ENCODE assay signal across 8 mouse cellular contexts in genomic region chr10:60405460-60406177, GRCm38 (mm10). TPM values are rescaled to one million over a fixed set of nuclear protein-coding genes. Genes with fewer than 3 reads are reported as not detected.
DNase-seq lines count a peak whose midpoint lies in the region; ATAC-seq lines count a peak whose summit lies in the region.
"Had no signal": no experiment of that assay in that cellular context is flagged by ENCODE, and none has a peak within 500 bp of the region (broad histone marks: within the 10 kb centered on the region; RNA-seq: fewer than 3 reads in every experiment).

No protein-coding gene starts in this region.

- no peak overlapping the region for H3K9ac ChIP-seq in embryonic facial prominence, embryonic 14.5 days (ENCODE audit: low read depth, low read length)
- no peak overlapping the region for H3K9ac ChIP-seq in liver, embryonic 12.5 days
- H3K9ac ChIP-seq: midbrain, embryonic 12.5 days had no signal

- 0 out of 2 replicates have a peak overlapping the region, but pooled peaks have one; percentile 34 for H3K27ac ChIP-seq in embryonic facial prominence, embryonic 14.5 days (replicated peaks; ENCODE audit: low read depth, low read length)
- H3K27ac ChIP-seq in liver, embryonic 12.5 days = no peak overlapping the region
- H3K27ac ChIP-seq: midbrain, embryonic 12.5 days had no signal

- no peaks in the 10 kb centered on the region for H3K36me3 ChIP-seq in embryonic facial prominence, embryonic 14.5 days (ENCODE audit: control insufficient read depth, insufficient read depth, low read length)
- no peaks in the 10 kb centered on the region for H3K36me3 ChIP-seq in liver, embryonic 12.5 days
- H3K36me3 ChIP-seq: midbrain, embryonic 12.5 days had no signal

- intact Hi-C loops in heart, postnatal 14 days (cut with DNase I) = loop anchor here (2.0 kb wide), 1 partner anchor 59 kb away; the partner anchor contains the start of gene Vsir

- no peaks in the 10 kb centered on the region for H3K9me3 ChIP-seq in embryonic facial prominence, embryonic 14.5 days (ENCODE audit: control insufficient read depth, low read length)
- H3K9me3 ChIP-seq in liver, embryonic 12.5 days (replicated peaks) = no peaks in the 10 kb centered on the region
- H3K9me3 ChIP-seq: midbrain, embryonic 12.5 days had no signal

- DNase-seq in layer of hippocampus, adult 11-12 months (ENCODE audit: low spot score) = peak; percentile 41
- DNase-seq in layer of hippocampus, adult 9-10 months (ENCODE audit: low spot score) = no peak
- DNase-seq in embryonic facial prominence, embryonic 14.5 days (ENCODE audit: low spot score) = peak; percentile 57
- peak; percentile 45 to 55 for DNase-seq in heart, postnatal 14 days
- peak; percentile 84 to 88 for DNase-seq in right cerebral cortex, postnatal 10 days (ENCODE audit: low spot score in 2 of 2)

- no peaks in the 10 kb centered on the region for H3K4me1 ChIP-seq in embryonic facial prominence, embryonic 14.5 days (ENCODE audit: control insufficient read depth, insufficient read depth, low read length)
- H3K4me1 ChIP-seq in liver, embryonic 12.5 days = no peaks in the 10 kb centered on the region
- H3K4me1 ChIP-seq: midbrain, embryonic 12.5 days had no signal

- H3K4me3 ChIP-seq in embryonic facial prominence, embryonic 14.5 days (ENCODE audit: low read depth, low read length) = no peak overlapping the region
- H3K4me3 ChIP-seq in liver, embryonic 12.5 days = no peak overlapping the region
- H3K4me3 ChIP-seq: midbrain, embryonic 12.5 days had no signal

- H3K27me3 ChIP-seq in embryonic facial prominence, embryonic 14.5 days (replicated peaks; ENCODE audit: control insufficient read depth, insufficient read depth, low read length) = no peaks in the 10 kb centered on the region
- H3K27me3 ChIP-seq in liver, embryonic 12.5 days (replicated peaks) = peaks cover 17% of the 10 kb centered on the region

- ATAC-seq in embryonic facial prominence, embryonic 14.5 days (ENCODE audit: low read depth) = peak; percentile 41; the same call in 1 of the 2 replicates
- no peak for ATAC-seq in liver, embryonic 12.5 days
- no peak for ATAC-seq in megakaryocyte-erythroid progenitor cell, adult 5-6 weeks (replicated peaks; ENCODE audit: low FRiP score, low TSS enrichment, poor library complexity, severe bottlenecking)

- H3K4me2 ChIP-seq in embryonic facial prominence, embryonic 14.5 days (ENCODE audit: low read depth, low read length) = no peak overlapping the region
- H3K4me2 ChIP-seq in liver, embryonic 12.5 days = no peak overlapping the region
- H3K4me2 ChIP-seq: midbrain, embryonic 12.5 days had no signal

- 38% methylated on average over 7 of the region's 7 CpGs for whole genome bisulfite sequencing in embryonic facial prominence, embryonic 14.5 days
- WGBS in liver, embryonic 12.5 days (ENCODE audit: insufficient replicate concordance) = 49% methylated on average over 7 of the region's 7 CpGs

RNA-seq across cellular contexts. Expression of gene Gm17455, which starts 6.1 kb away (rescaled TPM):
- 1.4 and 1.7 TPM in 2 replicates for polyA plus RNA-seq in embryonic facial prominence, embryonic 14.5 days (2014; fragmentation: Nextera tagmentation; extraction: Ambion mirVana)
- not detected for total RNA-seq in heart, postnatal 14 days (2021)
- 0.57 TPM in 1 of 2 replicates, not detected in the other for polyA plus RNA-seq in liver, embryonic 12.5 days (2016; fragmentation: Nextera tagmentation; extraction: Ambion mirVana)
- total RNA-seq in megakaryocyte-erythroid progenitor cell, adult 5-6 weeks (2014; fragmentation: Nextera tagmentation) = not detected in 2 replicates
- not detected in 2 replicates for total RNA-seq in megakaryocyte-erythroid progenitor cell, adult 5-6 weeks (2017)

RNA-seq across cellular contexts. Expression of gene Vsir, which starts 59.0 kb away (rescaled TPM):
- 5.5 and 6.6 TPM in 2 replicates for polyA plus RNA-seq in embryonic facial prominence, embryonic 14.5 days (2014; fragmentation: Nextera tagmentation; extraction: Ambion mirVana)
- 10 to 100 TPM; 22.6 to 24.4 TPM for total RNA-seq in heart, postnatal 14 days (2021)
- 3.5 and 3.9 TPM in 2 replicates for polyA plus RNA-seq in liver, embryonic 12.5 days (2016; fragmentation: Nextera tagmentation; extraction: Ambion mirVana)
- total RNA-seq in megakaryocyte-erythroid progenitor cell, adult 5-6 weeks (2014; fragmentation: Nextera tagmentation) = 4.1 and 4.7 TPM in 2 replicates
- total RNA-seq in megakaryocyte-erythroid progenitor cell, adult 5-6 weeks (2017) = 3.3 and 4.7 TPM in 2 replicates

Comparison
In these comparisons a context has a peak if more than half of its experiments do, and no peak if none do; other contexts are left out.
1. RNA of gene Vsir, which starts 59.0 kb away (total RNA-seq): 22.6 to 24.4 TPM in heart, postnatal 14 days; 3.3 to 4.7 TPM in megakaryocyte-erythroid progenitor cell, adult 5-6 weeks; every median in the first group is over 4 times any median in the second.